Mouse (Mus musculus) heart, adult 2 months (tissue): ENCODE measurements around the gene Pou6f2. TPM values are rescaled to one million over a fixed set of nuclear protein-coding genes. Genes with fewer than 3 reads are reported as not detected.

Experiments used
- DNase-seq, 2 experiments: peaks; one replicate each; pipeline ENCODE4 v3.0.0; 2021
- H3K27ac ChIP-seq: fragments of 200-600 bp; 2 replicates; pipeline ENCODE4 v1.8.1; 2022
- H3K27me3 ChIP-seq: fragments of 200-500 bp; 2 replicates; pipeline ENCODE4 v1.6.1; 2012; ENCODE audit warnings: mild to moderate bottlenecking, low read length, inconsistent platforms, mixed read lengths; ENCODE audit not compliant: control insufficient read depth, insufficient read depth
- H3K36me3 ChIP-seq: fragments of 200-500 bp; 2 replicates; pipeline ENCODE4 v1.6.1; 2012; ENCODE audit warnings: low read length, inconsistent platforms; ENCODE audit not compliant: control insufficient read depth, insufficient read depth
- H3K4me1 ChIP-seq: fragments of 200-500 bp; 2 replicates; pipeline ENCODE4 v1.6.1; 2011; ENCODE audit warnings: low read length; ENCODE audit not compliant: control insufficient read depth, insufficient read depth
- H3K4me3 ChIP-seq: fragments of 200-600 bp; 2 replicates; pipeline ENCODE4 v1.8.1; 2022
- H3K79me2 ChIP-seq: fragments of 200-500 bp; replicated peaks from 2 replicates; pipeline ENCODE4 v1.6.1; 2012; ENCODE audit warnings: mild to moderate bottlenecking, inconsistent platforms, low read length, moderate library complexity, mixed read lengths; ENCODE audit not compliant: control insufficient read depth, insufficient read depth
- H3K9ac ChIP-seq: fragments of 200-500 bp; 2 replicates; pipeline ENCODE4 v1.6.1; 2012; ENCODE audit warnings: low read depth, mild to moderate bottlenecking, control low read depth, inconsistent platforms, low read length, mixed read lengths
- CTCF ChIP-seq: fragments of 200-600 bp; IDR thresholded peaks from 2 replicates; pipeline ENCODE4 v1.8.1; 2022; ENCODE audit warnings: antibody characterized with exemption, mild to moderate bottlenecking, moderate library complexity
- EP300 ChIP-seq: fragments of 200-500 bp; IDR thresholded peaks from 2 replicates; pipeline ENCODE4 v1.6.1; 2011; ENCODE audit warnings: low read depth, low read length, control low read depth; ENCODE audit not compliant: insufficient read depth
- POLR2A ChIP-seq: fragments of 200-500 bp; IDR thresholded peaks from 2 replicates; pipeline ENCODE4 v1.6.1; 2011; ENCODE audit warnings: mild to moderate bottlenecking, low read depth, low read length, control low read depth; ENCODE audit not compliant: insufficient read depth
- WGBS: fragments of 180-500 bp; shearing (Covaris S2); methylation state at CpG from one replicate; pipeline ENCODE4 v1.1.7; 2018; 5-methylcytosine and 5-hydroxymethylcytosine counted together
- intact Hi-C: fragments of 180-260 bp; cut with DNase I; formaldehyde crosslinking; loops from one replicate; pipeline ENCODE4 v1.15.1; 2025
- polyA plus RNA-seq: library from polyadenylated mRNA; depleted of rRNA; stranded (reverse); fragments of >200 nt; gene quantifications from 2 replicates; pipeline ENCODE4 v1.2.3, GENCODE M21; 2012
- total RNA-seq, 2 experiments: library from RNA; stranded (reverse); gene quantifications; 2 replicates each; pipeline ENCODE4 v1.2.3; 2021

Gene Pou6f2
- total and polyA plus RNA-seq, 3 experiments = 0.08 to 0.18 TPM; not detected in 1

DNA sequence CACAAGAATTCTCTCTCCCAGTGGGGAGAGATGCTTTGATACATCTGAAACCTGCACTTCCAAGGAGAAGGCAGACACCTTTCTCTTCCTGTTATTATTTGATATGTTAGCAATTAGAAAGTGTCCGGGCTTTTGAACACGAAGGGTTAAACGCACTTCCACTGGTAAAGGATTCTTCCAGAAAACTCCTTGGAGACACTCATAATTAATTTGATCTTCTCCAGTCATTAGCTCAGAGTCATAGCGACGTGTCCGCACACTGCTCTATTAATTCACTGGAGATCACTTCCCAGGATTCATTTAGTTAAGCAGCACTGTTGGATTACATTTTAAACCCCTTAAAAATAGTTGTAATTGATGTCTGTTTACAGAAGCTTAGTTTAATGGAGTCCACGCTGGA is 88.5 kb downstream of the Pou6f2 start:
- H3K36me3 ChIP-seq = no peaks in the 10 kb centered on the region
- TF ChIP-seq EP300 = no peak
- TF ChIP-seq CTCF = no peak
- TF ChIP-seq POLR2A = no peak
- no peaks in the 10 kb centered on the region for H3K27me3 ChIP-seq
- no peak for DNase-seq
- H3K9ac ChIP-seq = no peak overlapping the region
- H3K27ac ChIP-seq = no peak overlapping the region
- intact Hi-C loops = no loop called here
- 80% methylated on average over 7 of the region's 7 CpGs for WGBS
- no peak overlapping the region for H3K4me3 ChIP-seq
- H3K4me1 ChIP-seq = no peaks in the 10 kb centered on the region
- no peaks in the 10 kb centered on the region for H3K79me2 ChIP-seq

DNA sequence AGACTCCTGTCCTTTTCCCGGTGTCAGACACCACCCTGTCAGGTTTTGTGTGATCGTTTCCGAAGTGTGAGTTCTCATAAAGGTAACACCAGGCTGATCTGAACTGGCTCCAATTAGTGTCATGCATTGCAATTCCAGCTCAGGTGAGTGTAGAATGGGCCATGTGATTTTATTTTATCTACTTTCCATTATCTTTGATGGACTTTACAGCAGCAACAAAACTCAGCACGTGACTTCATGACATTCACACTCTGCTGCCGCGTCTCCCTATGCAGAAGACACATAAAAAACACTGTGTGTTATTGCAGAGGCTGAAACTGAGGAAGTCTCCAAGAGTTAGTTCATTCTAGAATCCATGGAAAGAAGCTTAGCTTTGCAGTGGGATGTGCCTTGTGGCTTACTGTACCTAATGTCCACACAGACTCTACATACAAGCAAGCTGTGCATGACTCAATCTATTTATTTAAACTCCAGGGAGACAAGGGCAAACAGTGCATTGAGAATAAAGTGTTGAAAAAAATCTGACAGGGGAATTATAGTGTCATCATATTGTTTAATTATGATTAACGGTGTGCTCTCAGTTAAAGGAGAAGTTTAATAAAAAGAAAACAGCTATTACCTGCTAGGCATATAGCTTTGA is 90.9 kb downstream of the Pou6f2 start:
- 83% methylated on average over 7 of the region's 7 CpGs for WGBS
- no peaks in the 10 kb centered on the region for H3K27me3 ChIP-seq
- H3K36me3 ChIP-seq = no peaks in the 10 kb centered on the region
- H3K27ac ChIP-seq = no peak overlapping the region
- no peak for DNase-seq
- no peak for TF ChIP-seq POLR2A
- no peak overlapping the region for H3K9ac ChIP-seq
- no peak overlapping the region for H3K4me3 ChIP-seq
- no peaks in the 10 kb centered on the region for H3K4me1 ChIP-seq
- intact Hi-C loops = no loop called here
- no peaks in the 10 kb centered on the region for H3K79me2 ChIP-seq

DNA sequence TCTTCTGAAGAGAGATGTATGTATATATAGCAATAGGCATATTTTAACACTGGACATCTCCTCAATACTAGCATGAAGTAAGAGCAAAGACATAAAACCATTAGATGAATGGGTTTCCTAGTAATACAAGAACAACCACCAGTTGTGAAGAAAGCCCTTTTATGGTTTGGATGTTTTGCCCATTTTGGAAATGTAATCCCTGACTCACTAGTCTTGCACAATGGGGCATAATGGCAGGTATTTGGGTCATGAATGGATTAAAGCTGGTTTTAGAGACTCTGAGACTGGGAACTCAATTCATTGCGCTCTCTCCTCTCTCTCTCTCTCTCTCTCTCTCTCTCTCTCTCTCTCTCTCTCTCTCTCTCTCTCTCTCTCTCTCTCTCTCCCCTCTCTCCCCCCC is 97.5 kb downstream of the Pou6f2 start:
- intact Hi-C loops = no loop called here
- Histone ChIP-seq H3K27me3 (no peaks in the 10 kb centered on the region), H3K79me2 (no peaks in the 10 kb centered on the region), H3K9ac (no peak overlapping the region), H3K27ac (no peak overlapping the region), H3K4me3 (no peak overlapping the region), H3K36me3 (no peaks in the 10 kb centered on the region; the same call in 1 of the 2 replicates), H3K4me1 (no peaks in the 10 kb centered on the region)
- DNase-seq = no peak
- WGBS = 100% methylated on average over 1 of the region's 1 CpGs
- TF ChIP-seq POLR2A = no peak

DNA sequence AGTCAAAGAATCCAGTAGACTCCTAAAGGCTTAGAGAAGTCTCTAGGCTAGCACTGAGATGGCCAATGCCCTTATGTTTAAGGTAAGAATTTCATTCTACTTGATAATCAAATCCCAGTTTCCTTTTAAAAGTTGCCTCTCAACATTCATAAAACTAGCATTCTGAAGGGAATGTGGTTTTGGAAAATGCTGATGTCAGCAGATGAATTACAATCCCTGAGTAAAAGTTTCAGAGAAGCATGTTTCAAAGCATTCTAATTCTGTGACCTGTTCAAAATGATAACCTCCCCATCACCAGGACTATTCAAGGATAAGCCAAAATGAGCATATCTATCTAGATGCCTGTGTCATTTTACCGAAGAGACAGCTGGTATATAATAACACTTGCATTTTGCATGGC is 104.0 kb downstream of the Pou6f2 start:
- Histone ChIP-seq H3K36me3 (peaks cover 2% of the 10 kb centered on the region), H3K9ac (no peak overlapping the region), H3K4me3 (no peak overlapping the region), H3K4me1 (no peaks in the 10 kb centered on the region), H3K27me3 (no peaks in the 10 kb centered on the region), H3K27ac (no peak overlapping the region), H3K79me2 (no peaks in the 10 kb centered on the region)
- DNase-seq = no peak
- 81% methylated on average over 1 of the region's 1 CpGs for WGBS
- TF ChIP-seq CTCF = no peak
- no peak for TF ChIP-seq POLR2A
- TF ChIP-seq EP300 = no peak
- intact Hi-C loops = no loop called here

DNA sequence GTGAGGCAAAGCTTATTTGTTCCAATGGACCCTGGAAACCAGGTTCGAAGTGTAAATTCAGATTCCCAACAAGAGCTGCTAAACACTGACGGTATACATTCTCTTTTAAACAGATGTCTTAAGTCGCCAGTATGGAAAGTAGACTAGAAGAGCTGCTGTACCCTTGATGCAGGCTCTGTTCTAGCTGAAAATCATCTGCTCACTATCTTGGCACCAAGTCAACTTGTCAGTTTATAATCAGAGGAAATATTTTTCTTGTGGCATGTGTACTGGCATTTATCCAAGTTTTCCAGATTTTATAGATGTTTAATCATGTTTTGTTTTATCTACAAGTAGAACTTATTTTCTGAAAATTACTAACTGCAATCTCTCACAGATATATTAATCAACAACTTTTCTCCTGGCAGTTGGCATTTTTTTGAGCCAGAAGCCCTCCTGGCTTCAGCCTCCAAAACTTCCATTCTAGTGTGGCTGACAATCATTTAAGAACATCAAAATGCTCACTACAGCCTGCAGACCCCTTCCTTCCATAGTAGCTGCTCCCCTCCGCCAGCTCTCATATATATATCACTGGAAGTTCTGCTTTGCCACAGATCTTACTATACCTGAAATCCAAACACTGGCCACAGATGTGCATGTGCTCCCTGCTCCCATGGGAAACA is 107.1 kb downstream of the Pou6f2 start:
- no peak overlapping the region for H3K27ac ChIP-seq
- 65% methylated on average over 4 of the region's 4 CpGs for WGBS
- intact Hi-C loops = no loop called here
- TF ChIP-seq CTCF (no peak), POLR2A (no peak), EP300 (no peak)
- no peak for DNase-seq
- H3K4me3 ChIP-seq = no peak overlapping the region
- H3K36me3 ChIP-seq = peaks cover 2% of the 10 kb centered on the region
- H3K79me2 ChIP-seq = no peaks in the 10 kb centered on the region
- H3K27me3 ChIP-seq = no peaks in the 10 kb centered on the region
- no peak overlapping the region for H3K9ac ChIP-seq
- no peaks in the 10 kb centered on the region for H3K4me1 ChIP-seq

DNA sequence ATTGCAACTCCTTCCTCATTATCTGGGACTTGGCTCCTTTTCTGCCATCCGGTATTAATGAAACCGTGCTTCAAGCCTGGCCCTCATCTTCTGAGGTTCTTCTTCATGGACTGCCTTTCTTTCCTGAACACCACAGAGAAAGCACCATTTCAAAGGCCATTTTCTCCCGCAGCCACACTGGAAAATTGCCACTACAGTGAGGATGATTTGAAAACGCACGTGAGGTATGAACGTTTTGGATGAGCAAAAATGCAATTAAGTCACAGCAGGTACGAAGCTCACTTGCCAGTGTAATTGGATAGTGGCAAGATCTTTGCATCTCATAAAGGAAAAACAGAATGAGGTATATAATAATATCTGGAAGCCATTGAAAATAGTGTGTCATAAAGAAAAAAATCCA is 110.0 kb downstream of the Pou6f2 start:
- Histone ChIP-seq H3K27ac (no peak overlapping the region), H3K9ac (no peak overlapping the region), H3K27me3 (no peaks in the 10 kb centered on the region), H3K79me2 (no peaks in the 10 kb centered on the region), H3K36me3 (no peaks in the 10 kb centered on the region), H3K4me3 (no peak overlapping the region), H3K4me1 (no peaks in the 10 kb centered on the region)
- TF ChIP-seq EP300 (no peak), POLR2A (no peak), CTCF (no peak)
- DNase-seq = no peak
- intact Hi-C loops = no loop called here
- WGBS = 82% methylated on average over 7 of the region's 7 CpGs
